ENCODE assay signal across 20 mouse cellular contexts in genomic region chr5:32735779-32736178, GRCm38 (mm10). TPM values are rescaled to one million over a fixed set of nuclear protein-coding genes. Genes with fewer than 3 reads are reported as not detected.
DNase-seq lines count a peak whose midpoint lies in the region; ATAC-seq and TF ChIP-seq lines count a peak whose summit lies in the region.
"Had no signal": no experiment of that assay in that cellular context is flagged by ENCODE, and none has a peak within 500 bp of the region (broad histone marks: within the 10 kb centered on the region; RNA-seq: fewer than 3 reads in every experiment).

No protein-coding gene starts in this region.

- H3K36me3 ChIP-seq in hindbrain, embryonic 14.5 days (replicated peaks; ENCODE audit: control insufficient read depth, insufficient read depth) = peaks cover 23% of the 10 kb centered on the region

- no peak overlapping the region for H3K4me2 ChIP-seq in hindbrain, embryonic 14.5 days (replicated peaks)
- H3K4me2 ChIP-seq: embryonic facial prominence, embryonic 13.5 days; forebrain, embryonic 13.5 days; heart, embryonic 11.5 days; heart, embryonic 15.5 days; hindbrain, embryonic 13.5 days had no signal

- no peak for TF ChIP-seq CTCF in cerebellum, adult 2 months (IDR thresholded peaks at IDR 0.05; ENCODE audit: borderline replicate concordance, insufficient read depth, low read depth, low read length)
- no peak for TF ChIP-seq CTCF in lung, adult 2 months (IDR thresholded peaks at IDR 0.05; ENCODE audit: insufficient read depth, low read length)

- TF ChIP-seq POLR2A in cerebellum, adult 2 months (IDR thresholded peaks at IDR 0.05; ENCODE audit: borderline replicate concordance, insufficient read depth, low read length) = no peak
- TF ChIP-seq POLR2A in lung, adult 2 months (IDR thresholded peaks at IDR 0.05; ENCODE audit: borderline replicate concordance, extremely low read depth, low read depth, low read length) = no peak

- no peak for ATAC-seq in hindbrain, embryonic 14.5 days (ENCODE audit: low FRiP score)
- ATAC-seq: activated CD4-positive, CD25-positive, alpha-beta regulatory T cell, adult 4 months; forebrain, embryonic 13.5 days; forebrain, postnatal 0 days; Patski had no signal

- peaks cover 9% of the 10 kb centered on the region; the same call in 1 of the 2 replicates for H3K4me1 ChIP-seq in cerebellum, adult 2 months (ENCODE audit: control insufficient read depth, insufficient read depth, low read length)
- no peaks in the 10 kb centered on the region for H3K4me1 ChIP-seq in lung, adult 2 months (ENCODE audit: control insufficient read depth, insufficient read depth, low read length)
- H3K4me1 ChIP-seq in hindbrain, embryonic 14.5 days (replicated peaks; ENCODE audit: control insufficient read depth, insufficient read depth, low read length) = no peaks in the 10 kb centered on the region
- H3K4me1 ChIP-seq: embryonic facial prominence, embryonic 13.5 days; heart, embryonic 15.5 days; hindbrain, embryonic 13.5 days had no signal

- H3K27me3 ChIP-seq in cerebellum, adult 2 months (ENCODE audit: control insufficient read depth, insufficient read depth, low read length) = no peaks in the 10 kb centered on the region
- H3K27me3 ChIP-seq in hindbrain, embryonic 14.5 days (ENCODE audit: control insufficient read depth, insufficient read depth, low read length) = no peaks in the 10 kb centered on the region
- H3K27me3 ChIP-seq: CH12.LX; embryonic facial prominence, embryonic 13.5 days; forebrain, embryonic 13.5 days; heart, embryonic 15.5 days; hindbrain, embryonic 13.5 days; Patski had no signal

- H3K9me3 ChIP-seq in hindbrain, embryonic 14.5 days (ENCODE audit: control insufficient read depth, low read length) = 0 out of 2 replicates have a peak, but pooled peaks cover 2% of the 10 kb centered on the region
- H3K9me3 ChIP-seq: forebrain, embryonic 13.5 days; heart, embryonic 15.5 days; hindbrain, embryonic 13.5 days had no signal

- WGBS in cerebellum, adult 2 months = 52% methylated on average over 6 of the region's 6 CpGs
- WGBS in lung, adult 2 months = 74% methylated on average over 6 of the region's 6 CpGs
- WGBS in hindbrain, embryonic 14.5 days = 96% methylated on average over 6 of the region's 6 CpGs

- no peak overlapping the region for H3K27ac ChIP-seq in cerebellum, adult 2 months (ENCODE audit: insufficient read depth, low read length)
- H3K27ac ChIP-seq in hindbrain, embryonic 14.5 days = no peak overlapping the region
- H3K27ac ChIP-seq: embryonic facial prominence, embryonic 13.5 days; forebrain, embryonic 13.5 days; heart, adult 2 months; heart, embryonic 15.5 days; hindbrain, embryonic 13.5 days had no signal

- H3K4me3 ChIP-seq in cerebellum, adult 2 months (replicated peaks; ENCODE audit: insufficient read depth, low read depth, low read length) = no peak overlapping the region
- no peak overlapping the region for H3K4me3 ChIP-seq in lung, adult 2 months (replicated peaks; ENCODE audit: extremely low read depth, low read depth, low read length)
- no peak overlapping the region for H3K4me3 ChIP-seq in hindbrain, embryonic 14.5 days (replicated peaks; ENCODE audit: low read length)
- H3K4me3 ChIP-seq: embryonic facial prominence, embryonic 13.5 days; forebrain, embryonic 13.5 days; heart, adult 2 months; heart, embryonic 15.5 days; hindbrain, embryonic 13.5 days had no signal

- peak; percentile 29 to 44 for DNase-seq in cerebellum, adult 2 months
- DNase-seq in cerebellum, postnatal 10 days = no peak
- DNase-seq in lung, adult 2 months = peak; percentile 44
- peak; percentile 48 for DNase-seq in lung, postnatal 25 days (ENCODE audit: low spot score)
- no peak for DNase-seq in hindbrain, embryonic 14.5 days (ENCODE audit: low spot score)
- DNase-seq in spleen, adult 12 weeks (ENCODE audit: low spot score) = no peak
- DNase-seq in neural tube, embryonic 10.5 days (ENCODE audit: extremely low spot score, low spot score) = no peak
- DNase-seq: adrenal gland, postnatal 25 days; forebrain, postnatal 0 days; gastrocnemius, postnatal 14 days; heart, adult 2 months; heart, postnatal 14 days had no signal

- H3K9ac ChIP-seq in hindbrain, embryonic 14.5 days = no peak overlapping the region
- H3K9ac ChIP-seq: embryonic facial prominence, embryonic 13.5 days; forebrain, embryonic 13.5 days; forebrain, postnatal 0 days; heart, embryonic 15.5 days; hindbrain, embryonic 13.5 days had no signal

RNA-seq across cellular contexts. Expression of gene Pisd, which starts 49.7 kb away (rescaled TPM):
- 60.3 and 62.9 TPM in 2 replicates for polyA plus RNA-seq in cerebellum, adult 2 months (2012; rRNA removed)
- polyA plus RNA-seq in lung, adult 2 months (2012; rRNA removed) = 89.6 and 90.7 TPM in 2 replicates
- 93.6 and 94.6 TPM in 2 replicates for polyA plus RNA-seq in hindbrain, embryonic 14.5 days (2014; fragmentation: Nextera tagmentation; extraction: Ambion mirVana)

Comparison
In these comparisons a context has a peak if more than half of its experiments do, and no peak if none do; other contexts are left out.
1. DNase-seq: peak in cerebellum, adult 2 months (2 of 2), lung, adult 2 months (single experiment) and lung, postnatal 25 days (single experiment); none in cerebellum, postnatal 10 days (0 of 2), hindbrain, embryonic 14.5 days (single experiment), spleen, adult 12 weeks (single experiment) and neural tube, embryonic 10.5 days (single experiment).